Mouse (Mus musculus): Measurements from ENCODE around the gene Rrp15.
A peak's percentile ranks its signal among the peaks of the same experiment; 100 is the strongest.
"Not testable (repeated sequence)": the region's sequence is repeated elsewhere in the genome, so short reads cannot be mapped to it uniquely, and the experiment has no call there.

The Rrp15 gene

DNA sequence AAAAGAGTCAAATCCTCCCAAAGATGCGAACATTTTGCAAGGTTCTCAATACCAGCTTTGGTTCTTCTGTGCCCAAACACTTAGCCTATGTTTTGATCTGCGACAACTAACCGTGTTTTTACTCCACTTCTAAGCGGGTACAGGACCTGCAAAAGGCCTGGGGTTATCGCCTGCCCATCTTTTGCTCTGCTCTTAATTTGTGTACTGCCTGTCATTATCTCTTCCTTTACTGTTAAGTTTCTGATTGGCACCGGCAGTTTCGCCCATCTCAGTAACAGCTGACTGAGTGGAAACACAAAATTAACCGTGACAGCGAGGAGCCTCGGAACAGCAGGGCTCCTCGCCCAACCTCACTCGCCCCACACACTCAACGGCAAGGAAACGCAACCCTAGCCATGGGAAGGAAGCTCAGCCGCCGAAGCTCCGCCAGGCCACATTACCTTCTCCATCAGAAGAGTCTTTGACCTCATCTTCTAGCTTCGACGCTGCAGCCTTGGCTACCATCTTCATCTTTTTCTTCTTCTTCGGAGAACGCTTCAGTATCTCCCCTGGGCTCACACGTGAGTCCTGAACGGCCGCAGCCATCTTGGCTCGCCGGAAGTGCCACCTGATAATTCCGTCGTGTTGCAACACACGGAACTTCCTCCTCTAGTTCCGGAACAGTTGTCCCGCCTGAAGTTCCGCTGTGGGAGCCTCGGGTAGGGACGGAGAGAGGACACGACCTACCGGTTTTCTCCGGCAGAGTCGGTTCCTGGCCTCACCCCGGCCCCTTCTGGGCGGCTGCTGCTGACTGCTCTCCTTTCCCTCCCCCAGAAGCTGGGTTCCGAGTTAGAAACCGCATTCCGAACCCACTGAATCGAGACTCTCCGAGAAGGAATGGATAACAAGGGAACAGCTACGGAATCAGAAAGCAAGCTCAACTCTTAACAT, at the start of gene Rrp15:
Gene Rrp15, minus strand, starts transcription at position 635 of the 930 bp plus-strand sequence.
- DNase-seq, result peak; percentile 80 to 83

DNA sequence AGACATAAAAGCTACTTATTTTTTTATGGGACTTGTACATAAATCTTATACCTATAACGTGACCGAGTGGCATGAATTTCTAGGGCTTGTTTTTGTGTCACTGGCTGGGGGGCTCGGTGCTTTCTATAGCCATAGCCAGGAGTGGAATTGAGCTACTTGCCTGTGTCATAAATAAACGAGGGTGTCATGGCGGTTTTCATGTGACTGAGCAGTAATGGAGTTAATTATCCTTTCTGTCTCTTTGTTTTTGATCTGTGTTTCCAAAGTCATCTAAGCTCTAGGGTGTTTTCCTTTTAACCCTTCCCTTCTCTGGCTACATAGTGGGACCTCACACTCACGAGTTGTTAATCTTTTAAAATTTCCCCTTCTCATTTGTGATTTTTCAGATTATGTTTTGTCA, 48.8 kb upstream of the Rrp15 start:
- no peak for DNase-seq

- no peak for DNase-seq
Measured at GRCm38 (mm10) chr1:186785359-186785758, 36.2 kb upstream of the Rrp15 start.

DNA sequence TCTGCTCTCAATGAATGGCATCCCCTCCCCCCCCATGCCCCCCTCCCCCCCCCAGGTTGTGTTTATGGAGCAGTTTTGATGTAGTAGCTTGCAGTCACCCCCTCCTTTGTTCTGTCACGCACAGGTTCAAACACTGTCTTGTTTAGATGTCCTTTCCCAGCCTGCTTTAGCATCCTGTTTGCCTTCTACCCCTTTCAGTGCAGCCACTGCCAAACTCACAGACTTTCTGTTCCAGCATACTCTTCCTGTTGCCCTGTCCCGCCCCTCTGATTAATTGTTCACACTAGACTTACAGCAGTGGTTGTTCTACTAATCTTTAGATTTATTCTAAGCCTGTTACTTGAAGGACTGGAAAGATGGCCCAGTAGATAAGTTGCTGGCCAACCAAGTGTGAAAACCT, 31.7 kb upstream of the Rrp15 start:
- DNase-seq, result no peak

DNA sequence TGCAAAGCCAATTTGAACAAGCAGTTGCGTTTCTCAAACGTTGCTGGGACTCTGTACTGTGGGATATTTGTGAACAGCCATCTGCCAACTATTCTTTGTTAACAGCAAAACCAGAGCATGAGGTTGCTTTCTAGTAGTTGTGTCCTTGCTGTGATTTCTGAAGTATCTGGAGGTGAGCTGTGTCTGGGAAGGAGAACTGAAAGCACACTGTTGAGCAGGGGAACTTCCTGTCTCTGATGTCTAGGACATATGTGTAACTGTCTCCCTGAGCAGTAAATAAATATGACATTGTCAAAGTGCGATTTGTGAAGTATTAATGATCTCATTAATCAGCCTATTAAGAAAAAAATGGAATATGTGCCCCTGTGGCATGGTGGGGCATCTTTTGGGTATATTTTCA, 24.0 kb upstream of the Rrp15 start:
- no peak for DNase-seq

DNA sequence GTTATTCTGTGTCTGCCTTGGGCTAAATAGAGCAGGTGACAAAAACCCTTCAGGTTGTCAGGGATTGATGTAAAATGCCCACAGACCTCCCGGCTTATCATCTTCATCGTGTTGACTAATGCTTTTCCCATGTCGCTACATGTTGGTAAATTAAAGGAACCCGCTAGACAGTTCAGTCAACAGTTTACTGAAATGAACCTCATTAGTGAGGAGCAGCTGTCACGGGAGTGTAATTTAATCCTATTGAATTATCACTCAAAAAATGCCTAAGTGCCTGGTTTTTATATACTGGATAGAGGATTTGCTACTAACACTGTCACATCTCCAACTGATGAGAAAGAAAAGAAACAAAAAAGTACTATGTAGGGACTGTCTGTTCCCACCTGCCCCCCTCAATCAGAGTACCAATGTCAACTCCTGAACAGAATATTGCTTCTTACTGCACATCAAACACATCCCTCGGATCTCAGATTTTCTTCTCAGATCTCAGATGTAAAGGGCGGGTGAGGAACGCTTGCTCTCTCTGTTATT, 23.5 kb upstream of the Rrp15 start:
- no peak for DNase-seq

GRCm38 (mm10) chr1:186772005-186772404, 22.8 kb upstream of the Rrp15 start:
- no peak for DNase-seq

DNA sequence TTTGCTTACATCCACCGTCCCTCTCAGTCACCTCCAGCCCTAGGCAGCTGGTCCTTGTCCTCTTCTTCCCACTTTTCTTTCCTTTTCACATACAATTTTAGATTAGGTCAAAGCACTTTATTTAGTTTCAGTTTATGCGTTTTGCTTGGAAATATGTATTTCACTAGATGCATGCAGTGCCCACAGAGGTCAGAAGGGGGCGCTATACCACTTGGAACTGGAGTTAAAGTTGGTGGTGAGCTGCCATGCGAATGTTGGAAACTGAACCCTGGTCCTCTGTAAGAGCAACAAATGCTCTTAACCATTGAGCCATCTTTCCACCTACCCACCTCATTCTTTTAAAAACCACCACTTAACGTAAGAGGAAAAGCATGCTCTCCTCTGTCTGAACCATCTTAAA, 21.5 kb upstream of the Rrp15 start:
- DNase-seq, result no peak

DNA sequence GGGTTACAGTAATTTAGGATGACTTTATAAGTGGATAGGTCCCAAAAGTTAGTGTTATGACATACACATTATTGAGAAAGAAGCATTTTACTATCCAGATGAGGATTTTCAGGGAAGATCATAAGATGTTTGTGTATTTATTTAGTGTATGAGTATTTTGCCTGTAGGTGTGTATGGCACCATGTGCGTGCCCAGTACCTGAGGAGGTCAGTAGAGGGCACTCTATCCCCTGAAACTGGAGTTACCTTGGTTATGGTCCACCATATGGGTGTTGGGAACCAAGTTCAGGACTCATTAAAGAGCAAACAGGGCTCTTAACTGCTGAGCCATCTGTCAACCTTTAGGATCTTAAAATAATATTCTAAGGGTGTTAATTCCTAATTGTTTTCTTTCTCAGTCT, 19.2 kb upstream of the Rrp15 start:
- no peak for DNase-seq

- not testable (repeated sequence) for DNase-seq
Measured at GRCm38 (mm10) chr1:186763451-186763850, 14.3 kb upstream of the Rrp15 start.

DNA sequence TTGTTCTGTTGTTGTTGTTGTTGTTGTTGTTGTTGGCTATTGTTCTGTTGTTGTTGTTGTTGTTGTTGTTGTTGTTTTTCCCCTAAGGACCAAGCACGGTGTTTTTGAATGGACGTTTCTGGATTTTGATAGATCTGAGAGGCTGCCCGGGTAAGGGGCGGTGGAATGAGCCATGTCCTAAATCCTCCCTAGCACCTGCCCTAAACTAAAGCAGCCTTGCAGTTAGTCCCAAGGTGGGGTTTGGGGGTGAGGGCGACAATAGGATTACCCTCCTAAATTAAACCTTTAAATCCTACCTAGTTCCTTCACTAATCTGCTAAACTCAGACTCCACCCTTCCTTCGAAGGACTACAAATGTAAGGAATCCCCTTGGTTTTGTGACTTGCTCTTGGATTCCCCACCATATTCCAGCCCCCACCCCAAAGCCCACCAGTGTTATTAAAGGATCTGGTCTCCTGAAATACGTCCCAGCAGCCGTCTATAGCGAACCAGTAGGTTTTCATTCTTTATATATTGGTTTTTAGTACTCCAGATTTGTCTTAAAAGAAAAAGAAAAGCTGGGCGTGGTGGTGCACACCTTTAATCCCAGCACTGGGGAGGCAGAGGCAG, 621 bp upstream of the Rrp15 start:
- peak in 1 of 2 experiments; percentile 7 for DNase-seq

DNA sequence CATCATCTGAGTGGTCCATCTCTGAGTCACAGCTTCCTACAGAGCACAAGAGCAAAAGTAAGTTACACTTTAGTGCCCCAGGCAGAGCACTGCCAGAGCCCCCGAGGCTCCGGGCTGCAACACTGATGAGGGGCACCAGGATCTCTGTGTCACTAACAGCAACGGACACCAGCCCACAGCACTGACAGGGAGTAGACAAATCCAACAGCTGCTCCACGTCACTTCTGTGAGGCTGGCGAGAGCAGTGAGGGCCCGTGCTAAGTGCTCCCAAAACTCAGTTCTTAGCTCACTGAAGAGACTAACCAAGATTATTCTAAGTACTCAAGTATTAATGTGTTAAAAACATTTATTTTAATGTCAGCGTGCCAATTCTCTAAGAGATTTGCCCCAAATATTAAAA, 9.3 kb downstream of the Rrp15 start:
- DNase-seq, result no peak

GRCm38 (mm10) chr1:186735537-186735936, 13.6 kb downstream of the Rrp15 start:
- no peak for DNase-seq

GRCm38 (mm10) chr1:186733052-186733451, 16.1 kb downstream of the Rrp15 start:
- no peak for DNase-seq

- no peak for DNase-seq
Measured at GRCm38 (mm10) chr1:186728778-186729177, 20.4 kb downstream of the Rrp15 start.

DNA sequence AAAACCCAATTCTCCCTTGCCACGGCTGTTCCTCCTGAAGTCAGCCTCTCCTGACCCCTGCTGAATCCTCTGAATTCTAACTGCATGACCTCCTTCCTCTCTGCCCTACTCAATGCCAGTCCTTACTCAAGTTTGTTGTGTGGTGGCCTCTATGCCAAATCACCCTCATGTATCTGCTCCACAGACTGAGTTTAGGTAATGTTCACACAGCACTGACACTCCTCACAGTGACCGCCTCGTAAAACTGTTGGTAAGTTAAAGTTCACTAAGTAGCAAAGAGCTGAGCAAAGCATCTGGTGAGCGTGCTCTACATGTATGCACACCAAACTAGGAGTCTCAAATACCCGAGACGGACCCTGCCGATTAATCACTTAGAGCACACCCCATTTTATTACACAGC, 23.0 kb downstream of the Rrp15 start:
- no peak for DNase-seq

GRCm38 (mm10) chr1:186722299-186722698, 26.9 kb downstream of the Rrp15 start:
- no peak for DNase-seq

- peak; percentile 59 to 69 for DNase-seq
Measured at GRCm38 (mm10) chr1:186721846-186722245, 27.3 kb downstream of the Rrp15 start.

DNA sequence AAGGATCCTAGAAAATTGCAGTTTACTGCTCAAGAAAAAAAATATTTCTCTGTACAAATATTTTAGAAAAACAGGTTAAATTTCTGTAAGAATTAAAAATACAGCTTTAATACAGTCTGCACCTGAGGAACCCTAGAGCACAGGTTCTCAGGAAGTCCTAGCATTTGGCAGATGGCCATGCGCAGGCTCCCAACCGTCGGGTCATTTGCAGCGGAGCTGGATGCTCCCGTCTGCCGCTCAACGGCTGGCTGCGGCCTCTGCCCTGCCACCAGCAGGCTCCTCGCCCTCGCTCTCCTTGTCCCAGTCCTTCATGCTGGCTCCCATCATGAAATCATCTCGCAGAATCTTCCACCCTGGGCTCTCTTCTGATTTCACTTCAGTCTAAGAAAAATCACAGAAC, 28.0 kb downstream of the Rrp15 start:
- no peak for DNase-seq

- no peak for DNase-seq
Measured at GRCm38 (mm10) chr1:186719708-186720107, 29.4 kb downstream of the Rrp15 start.

DNA sequence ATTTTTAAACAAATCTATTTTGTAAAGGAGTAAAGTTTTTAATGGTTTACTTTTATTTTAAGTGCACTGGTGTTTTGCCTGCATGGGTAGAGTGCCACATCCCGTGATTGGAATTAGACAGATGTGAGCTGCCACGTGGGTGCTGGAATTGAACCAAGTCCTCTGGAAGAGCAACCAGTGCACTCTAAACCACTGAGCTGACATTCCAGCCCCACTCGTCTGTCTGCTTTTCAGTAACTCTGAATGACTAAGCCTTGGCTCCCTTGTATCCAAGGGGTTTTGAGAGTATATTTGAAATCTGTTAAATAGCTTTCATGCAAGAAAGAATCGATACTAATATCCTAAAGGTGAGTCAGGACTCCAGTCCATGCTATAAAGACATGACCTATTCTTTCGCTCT, 30.3 kb downstream of the Rrp15 start:
- DNase-seq, result no peak

GRCm38 (mm10) chr1:186714980-186715896, 33.9 kb downstream of the Rrp15 start:
- no peak for DNase-seq

DNA sequence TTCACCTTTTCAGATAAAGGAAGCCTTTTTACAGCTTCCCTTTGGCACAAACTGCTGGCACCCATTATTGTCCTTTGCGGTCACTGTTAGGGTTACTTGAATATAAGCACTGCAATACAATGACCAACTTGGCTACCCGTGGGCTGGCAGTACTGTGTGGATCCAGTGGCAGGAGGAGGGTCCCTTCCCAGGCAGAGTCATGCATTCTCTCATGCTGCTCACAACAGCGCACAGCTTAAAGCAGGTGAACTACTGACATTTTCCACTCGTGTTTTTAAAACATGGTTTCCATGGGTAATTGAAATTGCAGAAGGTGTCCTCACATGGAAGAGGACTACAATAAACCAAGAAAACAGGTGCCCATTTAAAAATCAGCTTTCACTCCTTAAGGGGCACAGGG, 34.9 kb downstream of the Rrp15 start:
- no peak for DNase-seq
